ENCODE assay signal across 19 mouse cellular contexts in the genomic region with DNA sequence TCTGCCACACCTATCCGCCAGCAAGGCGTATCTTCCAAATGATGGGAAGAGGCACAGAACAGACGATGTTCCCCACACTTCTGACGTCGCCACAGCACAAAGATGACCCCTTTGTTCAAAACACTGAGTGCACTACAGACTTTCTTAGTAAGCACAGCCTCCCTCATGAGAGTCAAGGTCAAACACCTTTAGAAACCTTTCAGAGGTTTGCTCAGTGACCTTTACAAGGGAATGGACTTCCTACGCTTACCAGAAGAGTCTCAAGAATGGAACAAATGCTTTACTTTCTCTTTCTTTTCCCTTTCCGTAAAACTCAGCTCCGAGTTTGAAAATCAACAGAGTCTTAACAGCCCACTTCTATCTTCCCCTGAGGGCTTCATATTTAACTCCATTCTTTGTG.
"Had no signal": no experiment of that assay in that cellular context is flagged by ENCODE, and none has a peak within 500 bp of the region (broad histone marks: within the 10 kb centered on the region; RNA-seq: fewer than 3 reads in every experiment).

No protein-coding gene starts in this region.

- ATAC-seq: liver, postnatal 0 days; lung, postnatal 0 days; midbrain, embryonic 15.5 days had no signal

- H3K4me2 ChIP-seq: limb, embryonic 12.5 days; limb, embryonic 15.5 days; liver, embryonic 11.5 days; lung, embryonic 14.5 days; midbrain, embryonic 12.5 days; midbrain, embryonic 15.5 days; neural tube, embryonic 12.5 days; neural tube, embryonic 15.5 days had no signal

- H3K9me3 ChIP-seq: limb, embryonic 12.5 days; limb, embryonic 15.5 days; midbrain, embryonic 12.5 days; midbrain, embryonic 15.5 days; neural tube, embryonic 12.5 days; neural tube, embryonic 15.5 days had no signal

- H3K27ac ChIP-seq: left cerebral cortex, adult 2 months; limb, embryonic 12.5 days; limb, embryonic 15.5 days; liver, embryonic 14.5 days; macrophage; midbrain, embryonic 12.5 days; midbrain, embryonic 15.5 days; neural tube, embryonic 12.5 days; neural tube, embryonic 15.5 days had no signal

- H3K9ac ChIP-seq: limb, embryonic 12.5 days; limb, embryonic 15.5 days; liver, embryonic 14.5 days; liver, postnatal 0 days; lung, embryonic 14.5 days; midbrain, embryonic 12.5 days; midbrain, embryonic 15.5 days; neural tube, embryonic 12.5 days; neural tube, embryonic 15.5 days had no signal

- H3K36me3 ChIP-seq: limb, embryonic 12.5 days; limb, embryonic 15.5 days; midbrain, embryonic 12.5 days; midbrain, embryonic 15.5 days; neural tube, embryonic 12.5 days; neural tube, embryonic 15.5 days had no signal

- H3K27me3 ChIP-seq: limb, embryonic 12.5 days; limb, embryonic 15.5 days; midbrain, embryonic 15.5 days; neural tube, embryonic 12.5 days had no signal

- H3K4me1 ChIP-seq: limb, embryonic 12.5 days; limb, embryonic 15.5 days; midbrain, embryonic 12.5 days; midbrain, embryonic 15.5 days; neural tube, embryonic 12.5 days; neural tube, embryonic 15.5 days had no signal

- H3K4me3 ChIP-seq: left cerebral cortex, adult 2 months; limb, embryonic 12.5 days; limb, embryonic 15.5 days; midbrain, embryonic 12.5 days; midbrain, embryonic 15.5 days; neural tube, embryonic 12.5 days; neural tube, embryonic 15.5 days had no signal

- DNase-seq: kidney, adult 2 months; kidney, postnatal 14 days; layer of hippocampus, postnatal 36 days; left cerebral cortex, postnatal 4 days; liver, postnatal 0 days; lung, embryonic 14.5 days; thymus, adult 18-20 months; thymus, postnatal 36 days had no signal
